Mouse (Mus musculus): ENCODE results near the gene Zfp661.

Gene Zfp661

GRCm38 (mm10) chr2:127549711-127550110 lies 37.2 kb downstream of the Zfp661 start:
- no peak for DNase-seq

- DNase-seq: no peak
These were observed 38.4 kb downstream of the Zfp661 start for GRCm38 (mm10) chr2:127548342-127549074.

- DNase-seq: no peak
These were observed 45.2 kb downstream of the Zfp661 start for GRCm38 (mm10) chr2:127541697-127542096.

GRCm38 (mm10) chr2:127541185-127541584 lies 45.7 kb downstream of the Zfp661 start, which contains the start of gene Prom2:
TSS of gene Prom2 (minus strand) at chr2:127541467.
- DNase-seq: peak; percentile 49

- peak; percentile 32 for DNase-seq
These were observed 47.4 kb downstream of the Zfp661 start for GRCm38 (mm10) chr2:127539494-127539893.

- DNase-seq: no peak
These were observed 49.3 kb downstream of the Zfp661 start for GRCm38 (mm10) chr2:127537548-127537947.

- no peak for DNase-seq
These were observed 51.5 kb downstream of the Zfp661 start for GRCm38 (mm10) chr2:127535363-127535762.

- no peak for DNase-seq
These were observed 54.5 kb downstream of the Zfp661 start for GRCm38 (mm10) chr2:127532379-127532778.

- no peak for DNase-seq
These were observed 55.3 kb downstream of the Zfp661 start for GRCm38 (mm10) chr2:127531592-127531991.

GRCm38 (mm10) chr2:127530418-127530817 lies 56.5 kb downstream of the Zfp661 start:
- no peak for DNase-seq

GRCm38 (mm10) chr2:127525004-127525775 lies 61.7 kb downstream of the Zfp661 start:
- DNase-seq: no peak

Data from kidney, adult 9 months (tissue).